Mouse (Mus musculus) erythroblast, embryonic 14.5 days (primary cell): ENCODE results near the gene Nup214.

Experiments
- GATA1 ChIP-seq: IDR thresholded peaks from 2 replicates; pipeline ENCODE4 v1.6.1; 2012; ENCODE audit warnings: low read length, inconsistent platforms, mixed read lengths
- TAL1 ChIP-seq: IDR thresholded peaks from 3 replicates; pipeline ENCODE4 v1.6.1; 2012; ENCODE audit warnings: low read length, inconsistent platforms, mixed read lengths

- TF ChIP-seq GATA1 (no peak), TAL1 (no peak)
Measured at GRCm38 (mm10) chr2:32082229-32082628, 108.0 kb downstream of the Nup214 start.
